Mouse (Mus musculus) megakaryocyte, adult 5-6 weeks (primary cell): ENCODE measurements around the gene Cd6. TPM values are rescaled to one million over a fixed set of nuclear protein-coding genes. Genes with fewer than 3 reads are reported as not detected.

ENCODE experiments used
- ATAC-seq: 2 replicates; pipeline ENCODE4 v1.8.0; 2016; ENCODE audit warnings: mild to moderate bottlenecking, inconsistent platforms; ENCODE audit not compliant: poor library complexity, severe bottlenecking
- total RNA-seq, 2 experiments: library from RNA; stranded (forward) in 1 of 2; stranded (reverse) in 1 of 2; fragments of 153-499, 151-499 nt in 1 of 2; fragments of 221-1000, 200-1000 nt in 1 of 2; gene quantifications; 2 replicates each; pipeline versions ENCODE4 v1.2.3 to v1.2.4; 2015 to 2017

Cd6 gene
- total RNA-seq (2015), result 1.0 TPM in 1 of 2 replicates, not detected in the other
- 0.26 and 0.37 TPM in 2 replicates for total RNA-seq (2017)

DNA sequence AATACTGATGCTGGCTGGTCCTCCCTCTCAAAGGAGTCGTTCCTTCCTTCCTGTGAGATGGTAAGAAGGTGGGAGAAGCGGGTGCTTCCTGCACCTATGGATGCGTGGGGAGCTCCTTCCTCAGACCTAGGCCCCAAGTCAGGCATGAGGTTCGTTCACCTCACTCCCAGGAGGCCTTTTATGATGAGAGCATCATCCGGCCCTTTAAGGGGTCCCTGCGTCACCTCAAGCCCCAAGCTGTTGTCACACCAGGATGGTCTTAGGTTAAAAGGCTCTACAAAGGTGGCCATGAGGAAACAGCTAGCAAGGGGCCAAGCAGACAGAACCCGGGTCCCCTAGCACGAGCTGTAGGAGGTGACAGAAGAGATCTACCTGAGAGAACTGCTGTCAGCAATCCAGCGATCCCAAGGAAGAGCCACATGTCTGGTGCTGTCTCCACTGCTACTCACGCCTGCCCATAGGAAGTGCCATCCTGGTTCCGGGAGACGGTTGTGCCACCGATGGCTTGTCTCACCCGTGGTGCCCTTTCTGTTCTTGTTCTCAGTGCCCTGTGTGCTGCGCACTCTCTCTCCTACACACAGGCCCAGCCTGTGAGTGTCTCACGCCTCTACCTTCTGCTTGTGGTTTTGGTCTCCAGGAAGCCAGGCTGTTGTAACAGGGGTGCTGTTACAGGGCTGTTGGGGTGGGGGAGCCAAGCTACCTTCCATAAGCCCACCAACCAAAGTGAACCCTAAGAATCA, at the start of gene Cd6:
Cd6 (minus strand) TSS at position 623 of the 740 bp plus-strand sequence.
- peak; percentile 34; the same call in 1 of the 2 replicates for ATAC-seq

DNA sequence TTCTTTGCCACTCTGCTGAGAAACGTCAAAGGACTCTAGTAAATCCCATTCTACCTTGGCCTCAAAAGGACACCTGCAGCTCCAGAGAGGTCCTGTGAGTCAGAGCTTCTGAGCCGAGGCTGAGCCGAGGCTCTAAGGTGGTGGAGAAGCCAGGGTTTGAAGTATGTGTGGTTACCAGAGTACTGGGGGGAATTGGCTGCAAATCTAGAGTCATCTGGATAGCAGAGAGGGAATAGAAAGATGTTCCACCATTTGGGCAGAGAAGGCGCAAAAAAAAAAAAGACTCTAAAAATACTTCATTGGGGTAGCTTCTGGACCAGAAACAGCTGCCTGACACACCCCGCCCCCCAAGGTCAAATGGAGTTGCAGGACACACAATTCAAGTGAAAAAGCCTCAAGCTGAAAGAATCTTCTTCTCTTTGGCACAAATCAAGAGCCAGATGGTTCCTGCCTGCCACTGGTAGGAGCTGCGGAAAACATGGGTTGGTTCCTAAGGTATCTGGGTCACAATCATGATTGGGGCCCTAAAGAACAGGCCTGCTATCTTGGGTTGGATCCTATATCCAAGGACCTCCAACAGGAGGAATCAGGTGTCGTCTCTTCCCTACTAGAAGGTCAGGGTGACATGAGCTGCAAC, 48.5 kb upstream of the Cd6 start:
- ATAC-seq, result no peak

DNA sequence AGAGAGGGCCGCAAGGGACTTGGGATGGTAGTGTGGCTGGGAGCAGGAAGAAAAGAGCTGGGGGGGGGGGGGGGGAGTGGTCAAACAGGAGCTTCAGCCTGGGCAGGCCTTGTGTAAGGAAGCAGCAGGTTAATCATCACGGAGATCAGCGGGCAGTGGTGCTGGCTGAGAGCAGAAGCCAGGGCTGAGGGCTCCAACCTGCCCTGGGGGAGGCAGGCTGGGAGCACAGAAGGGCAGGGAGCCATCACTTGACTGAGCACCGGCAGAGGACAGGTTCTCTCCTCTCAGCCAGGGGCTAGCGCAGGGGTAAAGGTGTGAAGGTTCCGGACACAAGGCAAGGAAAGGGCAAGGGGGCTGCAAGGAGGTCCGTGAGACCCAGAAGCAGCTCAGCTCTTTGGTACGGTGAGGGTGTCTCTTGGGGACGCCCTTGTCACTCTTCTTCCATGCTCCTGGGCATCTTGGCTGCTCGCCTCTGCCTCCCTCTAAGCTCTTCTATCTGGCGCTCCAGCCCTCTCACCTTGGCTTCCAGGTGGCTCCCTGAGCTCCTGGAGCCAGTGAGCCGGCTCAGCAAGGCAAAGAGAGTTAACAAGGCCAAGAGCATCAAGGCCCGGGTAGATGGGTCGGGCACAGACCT, 41.6 kb upstream of the Cd6 start:
- ATAC-seq, result no peak

DNA sequence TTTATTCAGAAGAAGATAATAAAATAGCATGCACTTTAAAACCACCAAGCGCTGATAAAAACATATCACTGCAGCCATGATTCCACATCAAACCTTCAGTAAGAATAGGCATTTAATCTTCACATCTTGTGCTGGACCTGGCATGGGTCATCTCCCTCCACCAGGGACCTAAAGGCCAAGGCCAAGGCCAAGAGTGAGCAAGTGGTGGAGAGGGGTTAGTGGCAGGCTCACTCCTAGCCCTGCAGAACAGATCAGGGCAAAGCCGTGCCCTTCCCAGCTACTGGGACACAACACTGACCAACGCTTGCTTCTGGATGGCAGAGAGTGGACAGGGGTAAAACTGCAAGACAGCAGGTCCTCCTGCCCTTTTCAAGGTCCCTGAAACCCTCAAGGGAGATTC, 40.8 kb upstream of the Cd6 start:
- no peak for ATAC-seq

DNA sequence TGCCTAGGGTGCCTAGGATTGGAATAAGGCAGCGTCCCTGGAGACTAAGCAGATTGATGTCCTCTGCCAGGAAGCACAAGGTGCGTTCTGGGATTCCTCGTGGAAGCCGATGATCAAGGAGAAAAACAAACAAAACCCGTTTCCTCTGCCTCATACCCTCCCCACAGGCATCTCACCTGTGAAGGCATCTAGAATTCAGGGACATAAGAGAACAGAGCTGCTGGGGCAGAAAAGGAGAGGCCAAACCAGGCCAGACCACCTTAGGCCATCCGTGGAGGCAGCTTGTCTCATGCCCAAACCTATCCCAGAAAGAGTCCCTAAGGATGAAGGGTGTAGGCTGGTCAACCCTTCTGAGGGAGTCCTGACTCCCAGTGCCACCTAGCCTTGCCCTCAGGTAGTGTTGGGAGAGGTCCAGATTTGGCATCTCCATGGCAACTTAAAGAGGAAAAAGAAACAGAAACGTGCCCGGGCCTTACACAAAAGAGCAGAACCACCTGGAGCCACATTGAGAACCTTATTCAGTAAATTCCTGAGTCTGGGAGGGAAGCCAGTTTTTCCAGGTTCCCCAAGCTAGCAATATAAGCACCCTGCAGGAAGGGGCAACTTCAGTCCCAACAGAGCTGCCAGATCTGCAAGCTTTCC, 40.1 kb upstream of the Cd6 start, which contains the start of gene Tmem132a:
Tmem132a (minus strand) TSS at position 55 of the 642 bp plus-strand sequence.
- no peak for ATAC-seq

DNA sequence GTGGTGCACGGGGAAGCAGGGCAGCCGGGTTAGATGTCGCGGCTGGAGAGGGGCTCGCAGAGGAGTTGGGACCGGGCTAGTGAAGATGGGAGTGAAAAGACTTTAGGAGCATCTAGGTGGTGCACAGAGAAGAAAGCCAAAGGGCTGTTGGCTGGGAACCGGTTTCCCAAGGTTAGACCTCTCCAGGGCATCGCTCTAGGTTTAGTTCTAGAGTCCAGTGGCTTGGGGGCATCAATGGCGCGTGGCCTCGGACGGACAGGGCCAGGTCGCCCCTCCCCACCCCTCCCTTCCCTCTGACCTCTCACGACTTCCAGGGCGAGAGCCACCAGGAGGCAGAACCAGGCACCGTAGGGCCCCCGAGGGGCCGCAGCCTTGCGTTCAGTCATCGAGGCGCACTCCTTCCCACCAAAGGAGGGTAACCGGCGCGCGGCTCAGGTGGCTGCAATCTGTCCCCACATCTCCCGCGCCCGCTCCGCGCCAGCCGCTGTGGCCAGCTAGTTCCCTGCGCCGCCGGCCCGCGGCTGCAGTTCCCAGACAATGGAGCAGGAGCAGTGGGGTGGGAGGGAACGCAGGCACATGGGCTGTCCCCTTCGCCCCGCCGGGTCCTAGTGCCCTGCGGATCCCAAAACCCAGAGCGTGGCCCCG, 39.5 kb upstream of the Cd6 start:
- ATAC-seq, result no peak; the same call in 1 of the 2 replicates

DNA sequence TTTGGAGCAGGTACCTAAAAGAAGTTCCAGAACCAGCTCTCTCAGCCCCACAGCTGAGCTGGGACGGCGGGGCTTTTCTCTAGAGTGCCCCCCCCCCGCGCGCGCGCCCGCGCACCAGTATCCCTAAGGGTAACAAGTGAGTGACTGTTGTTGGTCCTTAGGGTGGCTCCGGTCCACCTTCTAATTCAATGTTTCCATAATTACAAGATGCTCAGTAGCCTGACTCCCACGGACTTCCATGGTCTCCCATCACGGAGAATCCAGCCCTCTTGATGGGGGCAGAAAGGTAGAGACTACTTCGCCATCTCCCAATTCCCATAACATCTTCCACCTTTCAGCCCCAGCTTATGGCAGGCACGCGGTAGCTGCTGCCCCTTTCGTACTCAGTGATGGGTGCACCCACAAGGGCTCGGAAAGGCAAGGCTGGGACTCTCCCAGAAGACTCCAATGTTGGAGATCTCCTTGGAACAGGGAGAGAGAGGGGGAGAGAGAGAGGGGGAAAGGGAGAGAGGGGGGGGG, 38.8 kb upstream of the Cd6 start:
- no peak for ATAC-seq

DNA sequence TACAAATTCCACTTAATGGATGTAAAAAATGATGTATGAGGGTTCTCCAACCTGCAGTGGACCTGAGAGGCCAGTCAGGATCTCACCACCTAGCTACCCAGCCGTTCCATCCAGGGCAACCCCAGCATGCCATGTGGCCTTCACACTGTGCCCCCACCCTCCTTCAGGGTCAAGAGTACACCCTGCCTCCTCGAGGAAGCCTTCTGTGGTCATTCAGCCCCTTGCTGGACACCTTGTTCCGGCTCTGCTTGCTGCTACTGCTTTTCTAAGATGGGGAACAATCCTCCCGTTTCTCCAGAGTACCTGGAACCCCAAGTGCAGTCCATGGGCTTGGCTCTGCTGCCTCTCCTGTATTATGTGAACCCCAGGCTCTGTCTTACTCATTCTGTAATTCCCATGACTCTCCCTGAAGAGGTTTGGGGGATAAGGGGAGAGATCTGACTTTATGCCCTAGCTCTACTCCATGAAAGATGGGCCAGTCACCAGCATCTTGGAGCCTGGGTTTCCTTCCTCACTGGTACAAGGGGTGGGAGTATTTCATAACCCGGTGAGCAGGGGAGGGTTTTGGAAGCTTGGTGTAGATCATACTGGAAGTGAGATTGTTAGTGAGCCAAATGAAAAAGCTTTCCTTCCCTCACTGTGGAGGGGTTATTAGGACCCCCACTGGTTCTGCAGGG, 38.2 kb upstream of the Cd6 start:
- no peak for ATAC-seq

DNA sequence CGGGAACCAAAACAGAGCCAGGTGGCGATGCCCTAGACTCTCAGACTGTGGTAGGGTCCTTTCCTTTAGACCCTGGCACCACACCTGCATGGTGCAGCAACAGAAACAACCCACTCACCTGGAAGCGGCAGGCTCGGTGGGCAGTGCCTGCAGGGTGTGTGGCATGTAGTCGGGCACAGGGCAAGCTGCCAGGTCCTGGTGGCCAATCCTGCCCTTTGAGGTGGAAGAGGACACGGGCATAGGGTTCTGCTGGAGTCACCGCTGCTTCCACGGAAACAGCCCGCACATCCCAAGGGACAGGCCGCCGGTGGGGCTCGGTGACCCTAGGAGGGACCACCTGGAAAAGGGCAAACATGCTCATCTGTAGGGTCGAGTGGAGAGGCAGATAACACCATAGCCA, 36.5 kb upstream of the Cd6 start:
- ATAC-seq, result no peak

DNA sequence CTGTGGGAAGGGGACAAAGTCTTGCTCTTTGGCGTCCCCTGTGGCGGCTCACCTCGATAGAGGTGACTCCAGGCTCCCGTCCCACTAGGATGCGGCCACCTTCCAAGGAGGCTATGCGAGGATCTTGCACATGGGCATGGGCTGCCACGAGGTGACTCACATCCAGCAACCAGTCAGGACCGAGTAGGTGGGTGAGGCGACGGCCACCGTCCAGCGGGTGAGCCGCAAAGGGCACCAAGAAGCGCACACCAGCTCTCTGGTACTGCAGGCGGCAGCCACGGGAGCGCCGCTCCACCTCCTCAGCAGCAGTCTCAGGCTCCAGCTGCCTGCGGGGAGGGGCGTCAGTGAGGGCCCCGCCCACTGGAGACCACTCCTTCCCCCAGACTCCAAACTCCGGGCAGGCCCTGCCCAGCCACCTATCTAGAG, 30.2 kb upstream of the Cd6 start:
- ATAC-seq, result no peak

DNA sequence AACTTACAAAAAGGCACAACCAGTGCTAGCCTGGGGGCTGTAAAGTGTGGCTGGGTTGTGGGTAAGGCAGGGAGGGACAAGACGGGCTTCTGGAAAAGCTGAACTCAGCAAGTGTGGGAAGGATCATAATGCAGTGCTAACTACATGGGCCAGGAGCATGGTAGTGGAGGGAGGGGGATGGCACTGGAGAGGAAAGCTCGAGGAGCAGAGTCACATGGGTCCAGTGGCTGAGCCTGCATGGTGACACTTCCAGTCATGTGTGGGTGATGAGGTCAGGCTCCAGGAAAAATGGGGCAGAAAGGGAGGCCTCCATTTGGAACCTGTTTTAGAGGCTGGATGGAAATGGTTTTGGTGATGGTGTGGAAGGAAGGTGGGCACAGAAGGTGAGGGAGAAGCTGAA, 26.7 kb upstream of the Cd6 start:
- ATAC-seq, result no peak

DNA sequence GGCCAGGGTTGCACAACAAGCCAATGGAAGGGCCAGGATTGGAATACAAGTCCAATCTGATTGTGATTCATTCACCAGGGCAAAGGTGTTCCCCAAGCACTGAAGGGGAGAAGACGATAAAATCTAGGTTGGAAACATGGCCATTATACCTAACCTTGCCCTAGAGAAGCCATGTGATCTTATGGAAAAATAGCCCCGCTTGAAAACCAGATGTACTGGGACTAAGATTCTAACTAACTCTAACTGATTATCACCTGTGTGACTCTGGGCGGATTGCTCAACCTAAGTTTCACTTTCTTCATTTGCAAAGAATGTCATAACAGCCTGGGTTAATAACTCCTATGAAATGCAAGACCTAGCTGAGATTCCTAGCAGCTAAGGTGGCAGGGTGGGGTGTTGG, 25.6 kb upstream of the Cd6 start:
- no peak for ATAC-seq

DNA sequence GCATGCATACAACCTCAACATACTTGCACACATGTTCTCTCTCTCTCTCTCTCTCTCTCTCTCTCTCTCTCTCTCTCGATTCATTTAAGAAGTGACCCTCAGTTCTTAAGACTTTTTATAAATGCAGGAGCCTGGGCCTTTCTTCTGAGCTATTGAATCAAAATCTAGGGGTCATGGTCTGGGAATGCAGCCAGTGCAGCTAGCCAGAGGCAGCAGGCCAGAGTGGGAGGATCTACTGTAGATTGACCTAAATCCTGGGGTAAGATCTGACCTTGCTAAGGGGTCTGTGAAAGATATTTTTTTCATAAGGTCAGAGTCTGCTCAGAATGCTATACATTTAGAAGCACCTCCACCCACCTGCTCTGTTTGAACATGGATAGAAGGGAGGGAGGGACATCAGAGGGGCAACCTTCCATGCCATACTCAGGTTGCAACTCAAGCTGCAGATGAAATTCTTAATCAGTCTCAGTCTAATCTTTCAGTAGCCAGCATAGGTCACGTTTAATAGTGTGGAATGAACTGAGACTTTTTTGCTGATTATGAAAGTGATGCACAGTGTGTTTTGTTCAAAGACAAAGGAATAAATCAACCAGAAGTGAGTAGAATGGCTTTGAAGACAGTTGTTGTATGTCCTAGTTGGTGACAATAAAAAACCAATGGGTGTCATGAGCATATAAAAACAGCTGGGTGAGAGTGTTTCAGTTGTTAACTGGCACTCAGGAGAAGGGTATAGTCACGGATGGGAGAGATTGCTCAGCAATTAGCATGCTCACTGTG, 17.6 kb upstream of the Cd6 start:
- no peak for ATAC-seq

DNA sequence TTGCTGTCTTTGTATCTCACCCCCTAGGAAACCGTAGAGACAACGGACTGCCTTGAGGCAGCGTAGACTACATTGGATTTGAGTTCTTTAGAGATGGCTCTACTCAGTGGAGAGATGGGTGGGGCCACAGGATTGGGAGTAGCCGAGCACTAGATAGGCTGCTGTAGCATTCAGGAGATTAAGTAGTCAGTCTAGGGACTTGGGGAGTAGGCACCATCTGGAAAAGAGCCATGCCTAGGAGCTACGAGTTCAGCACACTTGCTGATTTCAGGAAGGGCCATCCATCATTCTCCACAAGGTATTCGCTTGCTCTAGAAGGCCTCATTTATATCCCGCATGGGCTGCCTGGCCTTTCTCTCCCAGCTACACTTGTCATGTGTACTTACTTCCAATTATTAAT, 16.3 kb upstream of the Cd6 start:
- ATAC-seq, result no peak

DNA sequence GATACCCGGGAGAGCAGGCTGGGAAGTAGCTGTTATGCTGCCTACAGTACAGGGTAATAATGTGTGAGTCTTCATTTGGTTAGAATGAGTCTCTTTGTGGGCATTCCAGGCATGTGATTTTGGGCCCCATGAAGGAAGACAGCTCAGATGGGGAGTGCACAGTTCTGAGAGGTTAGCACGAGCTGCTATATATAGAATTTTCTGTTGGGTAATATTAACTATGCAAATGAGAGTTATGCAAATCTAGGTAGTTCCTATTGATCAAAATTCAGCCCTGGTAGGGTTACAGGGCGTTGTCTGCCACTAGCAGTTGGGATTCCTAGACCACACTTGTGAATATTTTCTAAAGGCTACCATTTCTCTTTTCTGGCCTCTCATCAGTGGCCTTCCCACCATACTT, 15.6 kb upstream of the Cd6 start:
- ATAC-seq, result no peak

DNA sequence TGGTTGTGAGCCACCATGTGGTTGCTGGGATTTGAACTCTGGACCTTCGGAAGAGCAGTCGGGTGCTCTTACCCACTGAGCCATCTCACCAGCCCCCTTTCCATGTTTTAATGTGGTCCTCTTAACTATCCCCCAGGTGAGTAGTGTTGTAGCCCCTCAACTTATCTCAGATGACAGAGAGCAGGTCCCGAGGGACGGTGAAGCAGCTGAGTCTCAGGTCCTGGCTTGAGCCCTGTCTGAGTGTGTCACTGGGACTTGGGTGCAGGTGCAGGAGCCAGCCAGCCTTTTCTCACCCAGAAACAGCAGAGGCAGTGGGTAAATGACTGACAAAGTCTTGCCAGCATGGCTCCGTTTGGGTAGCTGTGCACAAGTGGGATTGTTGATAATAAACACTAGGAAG, 14.3 kb upstream of the Cd6 start:
- no peak for ATAC-seq

DNA sequence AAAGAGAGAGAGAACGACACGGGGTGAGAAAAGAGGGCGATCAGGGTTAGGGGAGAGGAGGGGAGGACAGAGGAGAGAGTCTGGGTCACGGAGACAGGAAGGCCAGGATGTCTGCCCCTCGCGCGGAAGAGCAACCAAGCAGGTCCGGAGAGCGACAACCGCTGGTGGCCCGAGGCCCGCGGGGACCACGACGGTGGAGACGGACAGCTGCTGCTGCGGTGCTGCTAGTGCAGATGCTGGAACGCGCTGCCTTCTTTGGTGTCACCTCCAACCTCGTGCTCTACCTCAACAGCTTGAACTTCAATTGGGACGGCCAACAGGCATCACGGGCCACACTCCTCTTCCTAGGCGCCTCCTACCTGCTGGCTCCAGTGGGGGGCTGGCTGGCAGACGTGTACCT, 13.1 kb upstream of the Cd6 start:
- ATAC-seq, result no peak

DNA sequence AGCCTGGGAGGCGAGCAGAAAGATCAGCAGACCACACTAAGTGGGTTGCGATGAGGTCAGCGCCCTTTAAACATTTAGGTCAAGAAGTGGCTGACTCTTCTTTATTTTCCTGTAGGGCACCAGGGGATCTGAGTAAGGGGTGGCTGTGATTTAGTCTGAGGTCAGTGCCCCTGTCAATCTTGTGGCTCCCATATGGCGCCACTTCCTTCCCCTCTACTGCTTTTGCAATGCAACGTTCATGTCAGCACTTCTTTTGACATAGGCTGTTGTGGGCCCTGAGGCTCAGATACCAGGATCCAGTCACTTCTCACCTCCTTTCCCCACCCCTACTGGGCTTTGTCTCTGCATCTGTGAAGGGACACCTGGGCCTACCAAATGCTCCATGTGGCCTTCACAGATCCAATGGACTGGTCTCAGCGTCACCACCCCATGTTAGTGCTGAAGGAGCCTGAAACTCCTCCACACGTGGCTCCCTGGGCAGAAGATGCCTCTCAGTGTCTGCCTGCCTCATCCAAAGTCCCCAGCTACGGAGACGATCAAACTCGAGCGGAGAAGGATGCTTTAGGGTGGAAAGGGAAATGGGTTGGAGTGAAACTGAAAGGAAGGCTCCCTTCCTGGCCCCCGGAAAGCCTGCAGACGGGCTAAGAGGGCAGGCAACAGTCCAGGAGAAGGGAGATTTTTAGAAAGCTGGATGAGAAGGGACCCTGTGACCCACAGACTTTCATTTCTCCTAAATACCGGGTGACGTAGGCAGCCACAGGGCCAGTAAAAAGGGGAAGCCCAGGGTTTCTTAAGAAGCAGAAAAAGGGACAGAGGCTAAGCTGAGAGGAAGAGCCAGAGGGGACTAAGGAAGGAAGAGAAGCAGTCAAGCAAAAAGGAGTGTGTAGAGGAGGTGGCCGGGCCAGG, 12.1 kb upstream of the Cd6 start:
- ATAC-seq, result peak; percentile 82
